Comparison of ENCODE assay signal across 28 mouse cellular contexts in the genomic region with DNA sequence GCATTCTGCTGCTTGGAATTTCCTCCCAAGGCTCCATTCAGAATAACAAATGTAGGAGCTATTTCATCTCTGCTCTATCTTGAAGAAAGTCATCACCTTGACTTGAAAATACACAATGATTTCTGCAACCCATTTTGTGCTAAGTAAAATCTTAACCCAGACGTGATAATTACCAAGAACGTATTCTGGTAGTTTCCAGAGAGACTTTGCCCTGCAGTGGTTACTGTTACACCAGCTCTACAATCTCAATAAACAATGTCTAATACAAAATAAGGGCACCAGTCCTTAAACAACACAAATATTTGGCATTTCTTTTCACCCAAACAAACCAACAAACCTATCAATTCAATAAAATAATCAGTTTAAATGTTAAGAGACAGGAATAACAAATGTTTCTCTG.
"Had no signal": no experiment of that assay in that cellular context is flagged by ENCODE, and none has a peak within 500 bp of the region (broad histone marks: within the 10 kb centered on the region; RNA-seq: fewer than 3 reads in every experiment).

No protein-coding gene starts in this region.

- H3K27me3 ChIP-seq: embryonic facial prominence, embryonic 12.5 days; embryonic facial prominence, embryonic 13.5 days; embryonic facial prominence, embryonic 15.5 days; forebrain, embryonic 12.5 days; forebrain, embryonic 13.5 days; forebrain, embryonic 15.5 days had no signal

- H3K4me3 ChIP-seq: embryonic facial prominence, embryonic 10.5 days; embryonic facial prominence, embryonic 12.5 days; embryonic facial prominence, embryonic 13.5 days; embryonic facial prominence, embryonic 15.5 days; erythroblast, embryonic 14.5 days; forebrain, embryonic 10.5 days; forebrain, embryonic 12.5 days; forebrain, embryonic 13.5 days; forebrain, embryonic 15.5 days; gastrocnemius, adult 2 months had no signal

- DNase-seq: cerebellum, adult 2 months; cerebellum, adult 8-10 months; cerebellum, adult 9-10 months; cerebellum, adult 9-11 months; cerebellum, postnatal 10 days; cerebellum, postnatal 14 days; cerebellum, postnatal 25 days; cerebellum, postnatal 36 days; embryo, embryonic 11 days; forebrain, postnatal 0 days; gastrocnemius, adult 2 months; gastrocnemius, postnatal 10 days; gastrocnemius, postnatal 14 days; gastrocnemius, postnatal 25 days; gastrocnemius, postnatal 36 days; heart, adult 11 months; heart, adult 18-20 months had no signal

- H3K9me3 ChIP-seq: embryonic facial prominence, embryonic 10.5 days; embryonic facial prominence, embryonic 12.5 days; embryonic facial prominence, embryonic 13.5 days; embryonic facial prominence, embryonic 15.5 days; forebrain, embryonic 10.5 days; forebrain, embryonic 13.5 days; forebrain, embryonic 15.5 days had no signal

- H3K36me3 ChIP-seq: embryonic facial prominence, embryonic 10.5 days; embryonic facial prominence, embryonic 12.5 days; forebrain, embryonic 15.5 days had no signal

- H3K4me1 ChIP-seq: embryonic facial prominence, embryonic 12.5 days; embryonic facial prominence, embryonic 13.5 days; embryonic facial prominence, embryonic 15.5 days; forebrain, embryonic 12.5 days; forebrain, embryonic 15.5 days had no signal

- H3K9ac ChIP-seq: embryonic facial prominence, embryonic 12.5 days; embryonic facial prominence, embryonic 13.5 days; embryonic facial prominence, embryonic 15.5 days; forebrain, embryonic 12.5 days; forebrain, embryonic 13.5 days; forebrain, embryonic 15.5 days; forebrain, postnatal 0 days had no signal

- H3K4me2 ChIP-seq: embryonic facial prominence, embryonic 12.5 days; embryonic facial prominence, embryonic 13.5 days; embryonic facial prominence, embryonic 15.5 days; forebrain, embryonic 12.5 days; forebrain, embryonic 13.5 days; forebrain, embryonic 15.5 days had no signal

- ATAC-seq: forebrain, embryonic 13.5 days; forebrain, embryonic 14.5 days; forebrain, embryonic 15.5 days; forebrain, embryonic 16.5 days; forebrain, postnatal 0 days had no signal

- H3K27ac ChIP-seq: embryonic facial prominence, embryonic 10.5 days; embryonic facial prominence, embryonic 12.5 days; embryonic facial prominence, embryonic 13.5 days; embryonic facial prominence, embryonic 15.5 days; forebrain, embryonic 10.5 days; forebrain, embryonic 12.5 days; forebrain, embryonic 13.5 days; forebrain, embryonic 15.5 days; gastrocnemius, adult 2 months had no signal
